Mouse (Mus musculus): Measurements from ENCODE around the gene Hs6st3.
"Not testable (repeated sequence)": the region's sequence is repeated elsewhere in the genome, so short reads cannot be mapped to it uniquely, and the experiment has no call there.

Hs6st3 gene

DNA sequence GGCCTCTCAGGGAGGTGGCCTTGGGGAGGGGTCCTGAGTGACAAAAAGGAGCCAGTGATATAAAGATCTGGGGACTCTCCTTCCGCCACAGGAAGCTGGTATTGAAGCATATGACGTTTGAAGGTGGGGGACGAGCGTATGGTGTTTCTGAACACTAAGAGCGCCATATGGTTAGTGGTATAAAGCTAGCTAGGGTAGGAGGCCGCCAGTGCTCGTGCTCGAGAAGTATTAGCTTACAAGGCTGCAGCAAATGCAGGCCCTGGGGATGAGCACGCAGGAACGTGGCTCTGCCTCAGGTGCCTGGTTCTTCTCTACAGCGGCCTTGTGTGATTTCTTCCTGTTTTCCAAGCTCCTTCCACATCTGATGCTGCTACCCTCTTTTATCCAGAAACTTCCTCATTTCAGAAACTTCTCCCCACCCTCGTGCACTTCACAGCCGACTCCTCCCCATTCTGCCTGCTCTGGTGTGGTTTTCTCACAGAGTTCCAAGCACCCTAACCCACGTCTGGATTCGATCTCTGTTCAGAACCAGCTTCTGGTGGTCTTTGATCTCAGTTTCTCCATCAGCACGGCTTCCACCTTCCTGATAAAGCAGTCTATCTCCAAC is 110.0 kb downstream of the Hs6st3 start:
- no peak for DNase-seq (ENCODE audit: low spot score)

- no peak for DNase-seq (ENCODE audit: low spot score)
Measured at GRCm38 (mm10) chr14:119250353-119250752, 112.2 kb downstream of the Hs6st3 start.

GRCm38 (mm10) chr14:119255396-119255795 is 117.3 kb downstream of the Hs6st3 start:
- DNase-seq (ENCODE audit: low spot score): no peak

- DNase-seq (ENCODE audit: low spot score): no peak
Measured at GRCm38 (mm10) chr14:119257072-119257471, 118.9 kb downstream of the Hs6st3 start.

DNA sequence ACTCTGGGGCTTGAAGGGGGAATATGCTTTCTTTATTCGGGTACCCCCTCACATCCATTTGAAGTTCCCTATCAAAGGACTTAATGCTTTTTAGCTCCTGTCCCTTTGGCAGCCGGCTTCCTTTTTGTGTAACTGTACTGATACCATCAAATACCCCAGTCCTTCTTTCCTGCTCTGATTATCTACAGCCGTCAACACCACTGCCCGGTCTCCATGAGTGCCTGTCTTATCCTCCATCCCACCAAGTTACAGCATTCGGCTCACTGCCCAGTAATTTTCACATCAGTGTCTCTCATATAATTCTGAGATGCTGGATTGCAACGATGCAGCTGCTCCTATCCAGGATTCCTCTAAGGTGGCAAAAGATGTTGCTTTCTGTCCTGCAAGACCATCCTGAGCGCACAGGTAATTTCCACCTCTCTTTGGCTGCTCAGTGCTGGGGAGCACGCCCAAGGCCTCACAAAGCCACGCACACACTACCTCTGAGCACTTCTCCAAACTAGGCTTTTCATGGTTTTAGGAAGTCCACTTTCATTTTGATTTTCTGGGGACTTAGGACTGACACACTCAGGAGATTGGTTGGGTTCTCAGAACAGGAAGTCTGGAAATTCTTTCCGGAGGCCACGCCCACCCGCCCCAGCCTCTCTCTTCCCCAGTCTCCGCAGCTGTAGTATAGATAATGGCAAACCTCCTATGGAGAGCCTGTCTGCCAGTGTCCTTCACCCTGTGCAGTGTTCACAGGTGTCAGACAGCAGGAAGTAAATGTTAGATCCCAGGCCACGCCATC is 122.2 kb downstream of the Hs6st3 start:
- no peak for DNase-seq (ENCODE audit: low spot score)

DNA sequence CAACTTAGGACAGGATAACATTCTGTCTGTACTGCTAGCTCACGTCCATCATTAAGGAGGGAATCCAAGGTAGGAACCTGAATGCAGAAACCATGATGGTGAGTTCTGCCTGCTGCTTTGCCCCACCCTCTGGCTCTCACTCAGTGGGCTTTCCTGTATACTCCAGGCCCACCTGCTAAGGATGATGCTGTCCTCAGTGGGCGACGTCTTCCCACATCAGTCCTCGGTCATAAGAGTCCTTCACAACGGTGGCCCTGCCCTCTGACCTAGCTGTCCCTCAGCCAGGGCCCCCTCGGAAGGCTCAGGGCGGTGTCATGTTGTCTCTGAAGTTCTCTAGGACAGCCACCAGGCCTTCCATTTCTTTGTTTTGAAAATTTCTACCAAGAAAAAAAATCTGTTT is 128.2 kb downstream of the Hs6st3 start:
- DNase-seq (ENCODE audit: low spot score): no peak

DNA sequence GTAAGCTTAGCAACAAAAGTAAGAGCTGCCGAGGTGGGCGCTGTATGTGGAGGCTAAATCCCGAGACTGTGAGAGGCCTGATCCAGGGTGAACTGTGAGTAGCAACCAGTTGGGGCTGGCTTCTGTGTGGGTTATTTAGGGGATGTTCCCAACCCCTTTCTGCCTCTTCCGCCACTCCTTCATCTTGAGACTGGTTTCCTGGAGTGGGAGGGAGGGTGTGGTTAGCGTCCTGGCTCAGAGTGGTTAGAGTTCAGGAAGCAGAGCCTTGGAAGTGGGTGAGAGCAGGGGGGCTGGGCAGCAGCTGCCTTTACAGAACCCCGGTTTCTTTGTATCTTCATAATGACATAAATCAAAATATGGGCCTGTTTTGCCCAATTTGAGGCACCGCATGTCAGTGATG is 134.9 kb downstream of the Hs6st3 start:
- DNase-seq (ENCODE audit: low spot score): no peak

- not testable (repeated sequence) for DNase-seq (ENCODE audit: low spot score)
Measured at GRCm38 (mm10) chr14:119278156-119278555, 140.0 kb downstream of the Hs6st3 start.

DNA sequence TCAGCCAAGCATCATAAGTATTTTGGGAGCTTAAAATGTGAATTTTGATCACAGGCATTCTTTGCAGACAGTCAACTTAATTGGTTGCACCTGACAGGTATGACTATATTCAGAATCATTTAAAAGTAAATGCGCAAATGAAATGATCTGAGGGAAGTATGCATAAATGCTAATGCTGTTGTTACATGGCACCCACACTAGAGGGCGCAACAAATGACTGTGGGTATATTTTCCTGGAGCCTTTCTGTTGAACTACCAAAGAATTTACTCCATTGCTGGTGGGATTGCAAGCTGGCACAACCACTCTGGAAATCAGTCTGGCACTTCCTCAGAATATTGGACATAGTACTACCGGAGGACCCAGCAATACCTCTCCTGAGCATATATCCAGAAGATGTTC is 145.8 kb downstream of the Hs6st3 start:
- no peak for DNase-seq (ENCODE audit: low spot score)

- no peak for DNase-seq (ENCODE audit: low spot score)
Measured at GRCm38 (mm10) chr14:119289668-119290067, 151.5 kb downstream of the Hs6st3 start.

GRCm38 (mm10) chr14:119294071-119294470 is 155.9 kb downstream of the Hs6st3 start:
- no peak for DNase-seq (ENCODE audit: low spot score)

GRCm38 (mm10) chr14:119306461-119306860 is 168.3 kb downstream of the Hs6st3 start:
- no peak for DNase-seq (ENCODE audit: low spot score)

- no peak for DNase-seq (ENCODE audit: low spot score)
Measured at GRCm38 (mm10) chr14:119318379-119318778, 180.2 kb downstream of the Hs6st3 start.

GRCm38 (mm10) chr14:119347236-119347635 is 209.1 kb downstream of the Hs6st3 start:
- DNase-seq (ENCODE audit: low spot score): no peak

DNA sequence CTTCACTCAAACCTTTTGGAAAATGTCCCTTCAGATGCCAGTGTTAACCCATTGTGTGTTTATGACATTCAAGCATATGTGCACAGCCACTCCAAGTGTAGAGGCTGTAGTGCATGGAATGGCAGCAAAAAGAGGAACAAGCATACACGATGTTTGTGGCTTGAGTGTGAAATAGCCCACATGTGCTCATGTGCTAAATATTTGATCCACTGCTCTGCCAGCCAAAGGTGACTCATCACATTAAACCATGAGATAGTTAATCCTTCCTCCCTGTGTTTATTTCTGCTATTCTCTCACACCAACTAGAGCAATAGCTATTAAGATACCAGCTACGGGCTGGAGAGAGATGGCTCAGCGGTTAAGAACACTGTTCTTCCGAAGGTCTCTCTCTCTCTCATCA is 223.3 kb downstream of the Hs6st3 start:
- no peak for DNase-seq (ENCODE audit: low spot score)

DNA sequence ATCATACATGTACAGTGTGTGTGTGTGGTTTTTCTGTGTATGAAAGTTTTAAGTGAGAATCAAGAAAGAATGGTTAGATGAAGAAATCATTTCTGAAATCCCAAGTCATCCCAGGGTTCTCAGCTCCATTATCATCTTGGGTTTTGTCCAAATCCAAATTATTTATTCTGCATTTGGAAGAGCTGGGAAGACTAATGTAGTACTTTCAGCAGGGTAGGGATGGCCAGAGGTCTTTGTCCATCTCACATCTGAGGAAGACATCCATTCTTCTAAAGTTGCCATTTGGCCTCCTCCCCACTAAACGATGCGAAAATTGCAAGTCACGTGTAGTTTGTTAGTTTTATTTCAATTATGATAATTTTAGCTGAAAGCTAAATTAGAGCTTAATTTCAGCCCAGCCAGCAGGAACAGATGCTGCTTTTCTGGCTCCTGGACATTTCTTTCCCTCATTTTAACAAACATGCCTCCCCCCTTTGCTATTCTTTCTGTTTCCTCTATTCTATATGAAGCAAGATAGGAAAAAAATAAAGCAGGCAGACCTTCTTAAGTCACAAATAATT is 229.8 kb downstream of the Hs6st3 start:
- no peak for DNase-seq (ENCODE audit: low spot score)

GRCm38 (mm10) chr14:119369274-119369673 is 231.1 kb downstream of the Hs6st3 start:
- no peak for DNase-seq (ENCODE audit: low spot score)

GRCm38 (mm10) chr14:119370013-119370412 is 231.9 kb downstream of the Hs6st3 start:
- no peak for DNase-seq (ENCODE audit: low spot score)

GRCm38 (mm10) chr14:119379303-119379702 is 241.2 kb downstream of the Hs6st3 start:
- DNase-seq (ENCODE audit: low spot score): no peak

GRCm38 (mm10) chr14:119401618-119402017 is 263.5 kb downstream of the Hs6st3 start:
- no peak for DNase-seq (ENCODE audit: low spot score)

DNA sequence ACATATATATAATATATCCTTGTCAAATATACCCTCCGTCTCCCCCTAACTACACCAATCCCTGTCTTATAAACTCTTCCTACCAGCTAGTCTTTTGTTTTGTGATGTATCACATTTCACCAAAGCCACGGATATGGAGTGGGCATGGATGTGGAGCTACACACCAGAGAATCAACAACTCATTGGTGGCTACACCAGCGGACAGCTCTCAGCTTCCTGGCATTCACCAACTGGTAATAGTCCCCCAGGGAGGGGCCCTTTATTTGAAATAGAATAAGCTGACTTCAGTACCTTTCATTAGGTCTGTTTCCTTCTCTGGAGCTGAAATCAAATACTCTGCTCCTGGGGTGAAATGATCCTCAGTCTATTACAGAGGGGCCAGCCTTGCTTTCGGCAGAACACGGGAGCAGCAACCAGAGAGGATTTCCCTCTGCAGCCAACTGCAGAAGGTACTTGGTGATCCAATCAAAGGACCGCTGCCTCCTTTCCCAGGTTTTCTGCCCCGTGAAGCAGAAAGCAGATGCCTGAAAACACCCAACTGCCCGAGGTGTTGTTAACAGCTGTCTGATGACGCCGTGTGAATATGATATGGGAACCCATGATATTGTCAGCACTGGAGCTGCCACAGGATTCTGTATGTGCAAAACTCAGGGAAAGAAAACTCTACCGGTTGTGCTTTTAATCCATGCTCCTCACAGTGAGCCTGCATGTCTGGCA is 271.4 kb downstream of the Hs6st3 start:
- DNase-seq (ENCODE audit: low spot score): no peak

- no peak for DNase-seq (ENCODE audit: low spot score)
Measured at GRCm38 (mm10) chr14:119422894-119423293, 284.8 kb downstream of the Hs6st3 start.

GRCm38 (mm10) chr14:119450471-119450870 is 312.3 kb downstream of the Hs6st3 start:
- no peak for DNase-seq (ENCODE audit: low spot score)
